Mouse (Mus musculus): Measurements from ENCODE around the gene Defb25.

GRCm38 (mm10) chr2:152580612-152581011 lies 42.2 kb downstream of the Defb25 start:
- no peak for TF ChIP-seq POLR2A (IDR thresholded peaks at IDR 0.05; ENCODE audit: control insufficient read depth, extremely low read depth, insufficient read depth, low read length, poor library complexity)
- no peak for TF ChIP-seq CTCF (IDR thresholded peaks at IDR 0.05; ENCODE audit: borderline replicate concordance, control insufficient read depth, extremely low read depth, insufficient read depth, low read length, poor library complexity)

Data from thymus, adult 2 months (tissue).